Mouse (Mus musculus) spleen, postnatal 14 days (tissue): ENCODE results near the gene Scnm1.
"Not testable (repeated sequence)": the region's sequence is repeated elsewhere in the genome, so short reads cannot be mapped to it uniquely, and the experiment has no call there.

Source experiments
- DNase-seq, 2 experiments: peaks; one replicate each; pipeline ENCODE4 v3.0.0; 2021 to 2022; ENCODE audit warnings: low spot score in 2 of 2

The Scnm1 gene

DNA sequence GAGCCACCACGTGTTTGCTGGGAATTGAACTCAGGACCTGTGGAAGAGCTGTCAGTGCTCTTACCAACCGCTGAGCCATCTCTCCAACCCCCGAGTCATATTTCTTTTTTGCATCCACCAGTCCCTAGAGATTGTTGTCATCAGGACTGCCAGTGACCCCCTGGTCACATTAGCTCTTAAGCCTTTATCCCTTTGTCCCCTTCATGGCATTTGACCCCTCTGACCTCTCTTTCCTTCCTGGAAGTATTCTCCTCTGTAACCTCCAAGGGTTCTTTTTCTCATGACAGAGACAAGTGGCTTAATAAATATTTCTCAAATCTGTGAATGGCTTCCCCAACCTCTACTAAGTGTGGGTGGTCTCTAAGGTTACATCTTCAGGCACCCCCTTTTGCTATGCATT lies 14.1 kb upstream of the Scnm1 start:
- DNase-seq, result no peak

DNA sequence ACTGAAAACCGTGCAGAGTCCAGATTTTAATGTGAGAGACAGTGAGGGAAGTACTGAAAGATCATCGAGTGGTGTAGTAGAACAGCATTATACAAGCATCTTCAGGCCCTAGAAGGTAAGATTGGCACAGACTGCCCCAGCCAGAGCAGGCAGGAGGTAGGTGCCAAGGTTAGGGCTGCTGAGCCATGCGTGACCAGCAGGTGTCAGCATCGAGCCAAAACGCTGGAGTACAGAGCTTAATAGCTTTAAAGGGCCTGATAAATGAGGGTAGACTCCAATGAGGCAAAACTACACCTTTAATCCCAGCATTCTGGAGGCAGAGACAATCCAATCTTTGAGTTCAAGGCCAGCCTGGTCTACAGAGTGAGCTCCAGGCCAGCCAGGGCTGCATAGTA lies 8.8 kb upstream of the Scnm1 start:
- DNase-seq, result peak; percentile 80 to 89

DNA sequence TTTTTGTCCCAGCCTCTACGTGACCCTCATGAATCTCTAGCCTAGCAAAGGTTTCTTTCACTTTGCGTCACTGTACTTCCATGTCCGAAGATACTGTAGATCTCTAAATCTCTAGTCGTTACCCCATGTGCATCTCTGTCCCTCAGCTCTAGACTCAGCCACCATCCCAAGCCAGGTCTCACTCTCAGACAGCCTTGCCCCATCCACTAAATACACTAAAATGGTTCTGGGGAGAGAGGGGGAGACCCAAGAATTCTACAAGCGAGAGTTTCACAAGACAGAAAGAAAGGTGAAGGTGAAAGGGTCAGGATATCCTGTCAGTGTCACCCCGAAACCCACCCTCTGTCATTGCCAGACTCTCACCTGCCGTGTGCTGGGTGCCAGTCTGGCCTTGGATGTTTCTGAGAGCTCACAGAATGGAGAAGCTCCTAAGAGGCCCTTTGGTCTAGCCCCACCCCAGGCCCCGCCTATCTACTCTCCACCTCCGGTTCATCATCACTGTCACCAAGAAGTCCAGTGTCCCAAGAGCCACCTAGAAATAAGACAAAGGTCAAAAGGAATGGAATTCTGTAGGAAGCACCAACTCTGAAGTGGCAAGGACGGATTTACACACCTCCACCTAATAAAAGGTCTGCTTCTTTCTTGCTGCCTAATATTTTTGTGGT lies 8.3 kb upstream of the Scnm1 start, which contains the start of gene Tnfaip8l2:
TSS of gene Tnfaip8l2 (minus strand) at position 409 of the 665 bp plus-strand sequence.
- peak; percentile 50 to 58 for DNase-seq

DNA sequence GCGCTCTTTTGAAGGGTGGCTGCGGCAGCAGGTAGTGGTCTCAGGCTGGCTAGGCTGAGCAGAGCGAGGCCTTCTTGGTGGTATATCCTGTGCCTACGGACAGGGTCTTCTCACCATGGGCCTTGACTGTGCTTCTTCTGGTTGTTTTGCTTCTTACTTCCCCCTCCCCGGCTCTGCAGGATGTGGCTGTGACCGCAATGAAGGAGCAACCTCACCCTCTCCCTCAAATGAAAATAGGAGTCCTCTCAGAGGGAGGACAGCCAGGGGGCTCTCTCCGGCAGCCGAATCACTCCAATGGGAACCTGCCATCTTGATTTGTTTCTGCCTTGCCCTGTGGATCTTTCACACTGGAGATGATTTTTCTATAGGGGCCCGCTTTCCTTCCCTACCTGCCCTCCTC lies 7.7 kb upstream of the Scnm1 start:
- DNase-seq, result peak in 1 of 2 experiments; percentile 38

DNA sequence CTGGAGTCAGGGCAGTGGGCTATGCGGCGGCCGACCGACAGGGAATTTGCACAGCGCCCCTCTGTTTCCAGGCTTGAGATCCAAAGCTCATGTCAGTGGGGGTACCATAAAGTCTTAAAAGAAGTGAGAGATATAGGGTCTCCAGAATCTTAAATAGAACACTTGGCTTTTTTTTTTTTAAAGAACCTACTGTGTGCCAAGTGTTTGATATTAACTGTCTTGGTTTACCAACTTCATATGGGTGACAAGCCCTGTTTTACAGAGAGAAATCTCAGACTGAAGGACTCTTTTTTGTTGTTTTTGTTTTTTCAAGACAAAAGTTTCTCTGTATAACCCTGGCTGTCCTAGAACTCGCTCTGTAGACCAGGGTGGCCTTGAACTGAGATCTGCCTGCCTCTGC lies 7.0 kb upstream of the Scnm1 start:
- no peak for DNase-seq

DNA sequence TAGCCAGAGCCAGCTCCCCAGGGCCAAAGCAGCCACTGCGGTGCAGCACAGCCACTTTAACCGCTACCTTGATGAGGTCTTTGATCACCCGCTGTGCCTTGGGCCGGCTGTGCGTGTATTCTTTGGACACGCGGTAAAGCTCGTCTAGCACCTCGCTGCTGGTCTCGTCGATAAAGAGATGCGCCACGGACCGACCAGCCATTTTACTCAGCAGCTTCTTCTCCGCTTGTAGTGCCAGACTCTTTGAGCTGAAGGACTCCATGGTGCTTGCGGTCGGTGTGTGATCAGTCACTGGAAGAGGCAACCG lies 6.4 kb upstream of the Scnm1 start:
- DNase-seq, result no peak

DNA sequence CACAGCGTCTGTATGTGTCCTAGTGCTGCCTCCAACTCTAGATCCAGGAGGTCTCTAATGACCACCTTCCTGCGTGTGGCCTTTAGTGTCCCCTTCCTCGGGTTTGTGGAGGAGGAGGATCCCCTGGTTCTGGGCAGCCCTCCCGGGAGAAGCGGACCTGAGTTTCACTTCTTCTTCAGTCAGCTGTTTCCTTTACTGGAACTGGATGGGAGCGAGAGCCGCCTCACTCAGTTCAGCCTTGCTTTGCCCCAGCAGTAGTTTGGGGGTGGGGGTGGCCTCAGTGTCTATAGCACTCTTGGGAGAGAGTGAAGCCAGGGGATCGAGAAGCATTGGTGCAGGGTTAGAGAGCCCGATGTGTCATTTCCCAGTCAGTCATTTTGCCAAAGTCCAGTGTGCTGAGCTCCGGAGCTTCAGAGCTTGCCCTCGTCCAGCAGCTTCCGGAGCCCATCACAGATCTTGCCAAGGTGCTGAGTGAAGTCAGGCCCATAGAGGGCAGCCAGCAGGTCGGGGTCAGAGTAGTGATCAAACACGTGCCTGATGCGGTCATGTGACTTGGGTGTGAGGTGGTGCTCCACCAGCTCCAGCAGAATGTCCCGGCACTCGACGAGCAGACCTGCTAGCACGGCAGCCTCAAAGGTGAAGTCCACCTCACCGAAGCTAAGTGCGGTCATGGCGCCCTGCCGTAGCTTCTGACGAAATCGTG lies 5.9 kb upstream of the Scnm1 start:
- DNase-seq, result no peak

DNA sequence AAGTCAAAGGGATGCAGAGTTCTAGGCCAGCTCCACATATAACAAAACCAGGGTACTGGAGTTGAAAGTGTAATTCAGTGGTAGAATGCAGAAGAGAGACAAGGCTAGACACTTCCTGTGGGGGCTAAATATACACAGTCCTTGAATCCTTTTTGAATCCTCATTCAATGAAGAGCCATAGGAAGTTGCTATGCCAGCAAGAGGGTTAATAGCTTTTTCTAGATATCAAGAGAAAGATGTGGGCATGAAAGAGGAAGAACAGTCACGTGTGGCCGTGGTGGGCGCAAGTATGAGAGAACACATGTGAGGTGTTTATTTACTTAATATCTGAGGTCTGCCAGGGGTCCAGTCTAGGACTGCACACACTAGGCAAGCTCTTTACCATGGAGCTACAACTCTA lies 2.5 kb upstream of the Scnm1 start:
- no peak for DNase-seq

DNA sequence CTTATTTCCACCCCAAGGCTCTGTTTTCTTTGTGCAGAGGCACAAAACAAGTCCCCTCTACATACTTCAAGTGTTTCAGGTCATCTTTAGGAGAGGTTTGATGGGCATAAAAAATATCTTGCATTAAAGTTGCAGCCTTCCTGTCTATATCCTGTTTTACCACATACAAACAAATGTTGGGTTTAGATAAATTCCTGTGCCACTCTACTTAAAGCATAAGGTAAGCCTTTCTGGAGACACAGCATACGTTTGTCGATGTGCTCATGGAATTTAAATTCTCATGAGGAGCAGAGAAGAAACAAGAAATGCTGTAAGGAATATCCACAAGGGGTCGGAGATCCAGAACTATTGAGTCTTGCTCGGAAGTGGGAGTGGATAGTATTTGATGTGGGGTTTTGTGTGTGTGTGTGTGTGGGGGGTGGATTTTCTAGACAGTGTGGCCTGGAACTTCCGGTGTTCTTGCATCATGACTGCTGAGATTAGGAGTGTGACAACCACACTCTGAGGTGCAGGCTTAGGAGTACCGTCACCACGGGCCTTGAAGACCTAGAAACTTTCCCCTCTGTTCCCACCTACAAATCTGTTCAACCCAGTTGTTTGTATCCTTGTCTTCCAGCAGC lies 1.7 kb upstream of the Scnm1 start:
- no peak for DNase-seq

DNA sequence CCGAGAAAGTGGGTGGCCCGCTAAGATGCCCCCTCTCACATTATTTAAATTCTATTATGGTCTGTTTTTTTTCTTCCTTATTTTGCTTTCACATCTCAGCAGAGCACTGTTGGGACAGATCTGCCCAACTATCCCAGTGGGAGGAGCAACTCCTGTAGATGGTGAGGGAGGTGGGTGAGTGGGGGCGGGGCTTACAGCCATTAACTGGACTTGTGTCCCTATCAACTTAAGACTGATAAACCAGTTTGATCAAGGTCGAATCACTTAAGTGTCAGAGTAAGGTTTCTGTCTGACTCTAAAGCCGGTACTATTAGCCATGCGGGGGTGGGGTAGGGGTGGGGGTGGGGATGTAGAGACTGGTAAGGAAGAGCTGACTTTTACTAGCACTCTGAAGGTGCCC lies 1.2 kb upstream of the Scnm1 start:
- DNase-seq, result peak; percentile 43 to 58

DNA sequence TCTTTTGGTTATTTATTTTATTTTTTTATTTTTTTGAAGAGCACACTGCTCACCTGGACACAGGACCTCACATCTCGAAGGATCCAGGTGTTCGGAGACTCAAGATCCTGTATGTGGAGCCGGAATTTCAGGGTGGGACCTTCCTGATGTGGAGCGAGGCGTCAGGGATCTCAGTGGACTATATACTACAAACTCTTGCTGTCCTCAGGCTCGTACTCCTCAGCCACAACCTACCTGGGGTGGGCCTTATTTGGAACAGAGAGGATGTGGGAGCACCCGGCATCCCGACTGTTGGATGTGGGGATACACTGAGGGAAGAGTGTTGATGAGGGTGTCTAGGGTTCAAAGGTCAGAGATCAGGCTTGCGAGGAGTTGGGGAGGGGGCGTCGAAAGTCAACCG lies 322 bp upstream of the Scnm1 start:
- not testable (repeated sequence) for DNase-seq

DNA sequence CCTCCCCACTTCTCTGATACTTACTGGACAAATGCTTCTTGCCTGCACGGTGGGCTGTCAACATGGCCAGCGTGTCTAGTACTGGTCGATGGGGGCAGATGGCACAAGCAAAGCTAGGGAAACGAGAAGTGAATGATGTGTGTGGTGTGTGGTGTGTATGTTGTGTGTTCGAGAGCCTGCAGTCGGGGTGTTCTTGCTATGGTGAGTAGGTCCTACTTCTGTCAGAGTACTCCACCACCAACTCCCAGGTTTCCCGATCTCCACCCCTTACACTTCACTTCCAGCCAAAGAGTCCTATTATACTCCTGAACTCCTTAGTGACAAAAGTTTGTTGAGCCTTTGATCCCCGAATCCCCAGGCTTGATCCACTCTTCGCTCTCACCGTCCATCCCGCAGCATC lies 635 bp downstream of the Scnm1 start:
- DNase-seq, result no peak

DNA sequence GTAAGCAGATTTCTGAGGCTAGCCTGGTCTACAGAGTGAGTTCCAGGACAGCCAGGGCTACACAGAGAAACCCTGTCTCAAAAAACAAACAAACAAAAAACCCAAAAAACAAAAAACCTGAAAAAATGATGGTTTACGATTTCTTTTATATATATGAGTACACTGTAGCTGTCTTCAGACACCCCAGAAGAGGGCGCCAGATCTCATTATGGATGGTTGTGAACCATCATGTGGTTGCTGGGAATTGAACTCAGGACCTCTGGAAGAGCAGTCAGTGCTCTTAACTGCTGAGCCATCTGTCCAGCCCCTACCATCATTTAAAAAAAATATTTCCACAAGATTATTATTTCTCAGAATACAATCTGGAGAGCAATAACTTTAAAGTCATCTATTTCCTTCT lies 1.4 kb downstream of the Scnm1 start:
- DNase-seq, result not testable (repeated sequence)

DNA sequence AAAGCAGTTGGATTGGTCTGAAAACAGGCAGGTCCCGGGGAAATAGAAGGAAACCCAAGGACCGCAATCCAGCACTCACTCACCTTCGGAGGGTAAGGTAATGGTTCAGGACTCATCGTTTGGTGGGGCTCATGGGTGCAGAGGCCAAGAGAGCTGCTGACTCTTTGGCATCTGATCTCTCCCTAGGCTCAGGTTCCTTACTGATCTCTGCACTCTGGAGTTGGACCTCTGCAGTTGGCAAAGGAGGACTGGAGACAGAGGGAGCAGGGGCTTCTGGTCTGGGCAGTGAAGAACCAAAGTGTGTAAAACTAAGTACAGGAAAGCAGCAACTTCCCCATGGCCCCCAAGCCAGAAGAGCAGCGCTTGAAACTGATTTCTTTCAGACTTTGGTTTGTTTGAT lies 3.7 kb downstream of the Scnm1 start:
- no peak for DNase-seq

DNA sequence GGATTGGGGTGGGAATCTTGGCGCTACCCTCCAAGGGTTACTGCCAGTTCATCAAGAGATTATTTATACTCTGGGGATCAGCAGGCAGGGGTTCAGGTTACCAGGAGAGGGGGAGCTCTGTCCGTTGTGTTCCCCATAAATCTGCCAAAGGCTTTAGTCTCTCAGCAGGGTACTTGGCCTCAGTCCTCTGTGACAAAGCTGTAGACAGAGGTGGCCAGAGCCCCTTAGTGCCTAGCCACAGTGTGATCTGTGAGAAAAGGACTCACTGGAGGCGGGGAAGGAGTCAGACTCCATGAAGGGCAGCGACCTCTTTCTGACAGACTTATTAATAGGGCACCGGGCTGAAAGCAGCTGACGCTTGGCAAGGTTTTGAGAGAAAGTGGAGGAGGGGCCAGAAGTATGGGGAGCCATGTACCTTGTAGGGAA lies 4.6 kb downstream of the Scnm1 start:
- no peak for DNase-seq

DNA sequence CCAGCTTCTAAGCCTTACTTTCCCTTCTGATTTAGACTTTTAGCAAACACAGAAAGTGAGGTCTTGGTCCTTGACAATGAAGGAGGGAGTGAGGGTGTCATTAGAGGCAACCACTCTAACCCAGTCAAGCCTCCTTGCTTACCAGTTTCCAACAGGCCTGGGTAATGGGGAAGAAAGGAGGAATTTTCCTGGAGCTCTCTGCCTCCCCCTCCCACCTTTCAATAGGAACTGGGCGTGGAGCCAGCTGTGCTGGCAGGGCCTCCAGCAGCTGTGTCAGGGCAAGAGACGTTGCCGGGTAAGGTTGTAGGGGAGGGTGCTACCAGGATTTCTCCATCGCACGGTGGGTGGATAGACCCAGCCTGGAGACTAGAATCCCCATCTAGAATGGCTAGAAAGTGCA lies 8.8 kb downstream of the Scnm1 start:
- DNase-seq, result no peak

DNA sequence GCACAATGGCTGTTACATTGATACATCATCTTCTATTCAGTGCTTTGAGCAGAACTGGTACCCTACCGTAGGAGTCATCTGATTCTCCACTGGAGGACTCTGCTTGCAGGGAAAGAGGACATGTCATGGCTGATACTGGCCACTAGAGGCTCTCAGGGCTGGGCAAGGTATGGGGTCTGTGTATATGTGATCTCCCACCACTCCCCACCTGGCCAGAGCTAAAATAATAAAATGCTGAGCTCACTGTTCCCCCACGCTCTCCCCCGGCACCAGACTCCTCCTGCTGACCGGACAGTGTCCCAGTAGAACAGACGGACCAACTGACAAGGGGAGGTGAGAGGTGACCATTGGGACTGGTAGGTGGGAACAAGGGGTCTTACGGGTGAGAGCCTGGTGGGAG lies 9.6 kb downstream of the Scnm1 start, which contains the start of gene Tmod4:
TSS of gene Tmod4 (plus strand) at position 231 of the 400 bp plus-strand sequence.
- DNase-seq, result no peak

DNA sequence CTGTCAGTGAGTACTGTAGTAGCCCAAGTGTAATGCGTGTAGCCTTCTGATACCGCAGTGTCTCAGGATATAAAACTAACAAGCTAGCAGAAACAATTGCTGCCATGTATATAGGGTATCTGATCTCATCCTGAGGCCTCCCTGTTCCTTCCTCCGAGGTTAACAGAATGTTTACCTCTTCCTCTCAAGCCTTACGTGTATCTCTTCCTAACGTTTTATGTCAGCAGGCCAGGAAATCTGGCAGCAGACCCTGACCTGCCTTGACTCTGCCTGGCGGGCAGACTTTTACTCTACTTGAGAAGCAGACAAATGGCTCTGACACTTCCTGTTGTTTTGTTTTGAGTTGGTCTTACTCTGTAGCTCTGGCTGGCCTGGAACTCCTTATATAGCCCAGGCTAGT lies 12.2 kb downstream of the Scnm1 start:
- no peak for DNase-seq

DNA sequence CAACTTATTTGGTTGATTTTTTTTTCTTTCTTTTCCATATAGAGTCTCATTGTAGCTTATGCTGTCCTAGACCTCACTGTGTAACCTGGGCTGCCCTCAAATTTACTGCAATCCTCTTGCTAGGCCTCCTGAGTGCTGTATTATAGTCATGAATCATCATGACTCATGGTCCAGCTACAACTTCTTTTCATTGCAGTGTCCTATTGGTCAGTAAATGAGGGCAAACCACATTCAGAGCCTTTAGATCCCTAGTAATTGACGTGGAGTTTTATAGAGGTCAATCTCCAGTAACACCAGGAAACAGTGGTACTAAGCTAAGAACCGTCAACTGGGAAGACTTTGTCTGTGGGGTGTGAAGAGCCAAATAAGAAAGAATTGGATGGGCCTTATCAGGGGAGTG lies 16.1 kb downstream of the Scnm1 start:
- no peak for DNase-seq

DNA sequence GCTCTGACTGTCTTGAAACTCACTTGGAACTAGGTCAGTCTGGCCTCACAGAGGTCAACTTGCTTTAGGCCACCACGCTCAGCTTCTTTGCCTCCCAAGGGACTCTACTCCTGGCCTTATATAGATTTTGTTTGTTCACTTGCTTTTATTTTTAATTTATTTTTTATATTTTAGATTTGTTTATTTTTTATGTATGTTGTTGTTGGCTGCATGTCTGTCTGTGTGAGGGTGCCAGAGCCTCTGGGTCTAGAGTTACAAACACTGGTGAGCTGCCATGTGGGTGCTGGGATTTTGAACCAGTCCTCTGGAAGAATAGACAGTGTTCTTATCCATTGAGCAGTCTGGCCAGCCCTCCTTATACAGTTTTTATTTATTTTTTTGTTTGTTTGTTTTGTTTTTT lies 21.1 kb downstream of the Scnm1 start:
- DNase-seq, result no peak

DNA sequence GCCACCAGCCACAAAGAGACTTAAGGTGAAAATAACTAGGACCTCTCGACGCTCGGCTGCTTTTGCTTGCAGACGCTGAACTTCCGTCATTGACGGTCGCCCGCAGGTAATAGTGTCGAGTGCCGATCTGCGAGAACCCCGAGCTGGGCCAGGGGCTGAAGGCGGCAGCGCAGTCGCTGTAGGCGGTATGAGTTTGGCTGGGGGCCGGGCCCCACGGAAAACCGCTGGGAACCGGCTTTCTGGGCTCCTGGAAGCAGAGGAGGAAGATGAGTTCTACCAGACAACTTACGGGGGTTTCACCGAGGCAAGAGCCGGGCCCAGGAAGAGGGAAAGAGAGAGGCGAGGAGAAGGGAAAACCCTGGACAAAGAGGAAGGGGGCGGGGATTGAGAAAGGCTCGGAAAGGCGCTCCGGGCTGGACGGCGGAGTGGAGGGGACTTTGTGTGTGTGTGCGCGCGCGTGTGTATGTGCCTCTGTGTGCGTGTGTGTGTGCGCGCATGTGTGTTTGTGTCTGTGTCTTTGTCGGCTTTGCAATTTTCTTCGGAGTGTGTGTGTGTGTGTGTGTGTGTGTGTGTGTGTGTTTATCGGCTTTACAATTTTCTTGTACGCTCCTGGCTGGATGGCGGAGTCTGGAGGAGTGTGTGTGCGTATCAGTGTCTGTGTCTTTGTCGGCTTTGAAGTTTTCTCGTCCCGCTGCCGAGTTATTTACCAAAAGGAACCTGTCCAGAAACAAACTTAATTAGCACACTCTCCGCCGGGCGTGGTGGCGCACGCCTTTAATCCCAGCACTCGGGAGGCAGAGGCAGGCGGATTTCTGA lies 22.7 kb downstream of the Scnm1 start, which contains the start of gene Vps72:
TSS of gene Vps72 (plus strand) at position 112 of the 816 bp plus-strand sequence.
- DNase-seq, result peak; percentile 72 to 82

DNA sequence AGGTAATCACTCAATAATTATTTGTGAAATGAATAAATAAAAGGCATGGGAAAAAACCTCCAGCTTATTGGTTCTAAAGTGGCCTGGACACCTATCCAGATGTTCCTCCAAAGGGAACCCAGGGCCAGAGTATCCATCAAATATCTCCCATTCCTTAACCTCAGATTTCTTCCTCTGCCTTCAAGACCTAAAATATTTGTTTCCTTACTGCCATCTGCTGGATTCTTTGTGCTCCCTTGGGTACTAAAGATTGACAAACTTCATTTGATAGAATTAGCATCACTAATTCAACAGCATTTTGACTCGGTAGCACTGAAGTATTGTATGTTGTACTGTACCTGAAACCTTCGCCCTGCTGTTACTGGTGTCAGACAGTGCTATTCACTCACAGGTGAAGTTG lies 25.9 kb downstream of the Scnm1 start:
- DNase-seq, result no peak
